In genomic region chr8:45913707-45914106, GRCm38 (mm10) we compare ENCODE assay signal across 34 mouse cellular contexts. TPM values are rescaled to one million over a fixed set of nuclear protein-coding genes. Genes with fewer than 3 reads are reported as not detected.
DNase-seq lines count a peak whose midpoint lies in the region; ATAC-seq and TF ChIP-seq lines count a peak whose summit lies in the region.
"Had no signal": no experiment of that assay in that cellular context is flagged by ENCODE, and none has a peak within 500 bp of the region (broad histone marks: within the 10 kb centered on the region; RNA-seq: fewer than 3 reads in every experiment).

No protein-coding gene starts in this region.

- WGBS in kidney, embryonic 15.5 days, result 45% methylated on average over 11 of the region's 11 CpGs
- 37% methylated on average over 11 of the region's 11 CpGs for WGBS in kidney, adult 2 months
- 85% methylated on average over 11 of the region's 11 CpGs for WGBS in hindbrain, embryonic 10.5 days

- no peak overlapping the region for H3K4me3 ChIP-seq in gastrocnemius, adult 2 months
- H3K4me3 ChIP-seq in kidney, embryonic 15.5 days (replicated peaks), result no peak overlapping the region
- no peak overlapping the region for H3K4me3 ChIP-seq in kidney, adult 2 months (ENCODE audit: insufficient read depth, low read depth, low read length)
- no peak overlapping the region for H3K4me3 ChIP-seq in hindbrain, embryonic 10.5 days
- H3K4me3 ChIP-seq: embryonic facial prominence, embryonic 15.5 days; heart, embryonic 12.5 days; heart, embryonic 15.5 days had no signal

- H3K36me3 ChIP-seq in kidney, embryonic 15.5 days, result no peaks in the 10 kb centered on the region
- H3K36me3 ChIP-seq in kidney, adult 2 months (ENCODE audit: control insufficient read depth, insufficient read depth, low read length), result no peaks in the 10 kb centered on the region
- H3K36me3 ChIP-seq in hindbrain, embryonic 10.5 days, result no peaks in the 10 kb centered on the region
- H3K36me3 ChIP-seq: embryonic facial prominence, embryonic 15.5 days; G1E had no signal

- no peaks in the 10 kb centered on the region for H3K9me3 ChIP-seq in kidney, embryonic 15.5 days (replicated peaks)
- no peaks in the 10 kb centered on the region for H3K9me3 ChIP-seq in hindbrain, embryonic 10.5 days
- H3K9me3 ChIP-seq: embryonic facial prominence, embryonic 15.5 days; G1E; heart, embryonic 12.5 days; heart, embryonic 15.5 days had no signal

- peak; percentile 55 for ATAC-seq in kidney, embryonic 15.5 days (replicated peaks; ENCODE audit: low FRiP score)
- ATAC-seq: forebrain, embryonic 14.5 days; forebrain, postnatal 0 days; hindbrain, postnatal 0 days; inflammation-experienced regulatory T-cells, adult 6 months; Patski had no signal

- peak overlapping the region; percentile 31 for H3K4me2 ChIP-seq in kidney, embryonic 15.5 days
- H3K4me2 ChIP-seq: embryonic facial prominence, embryonic 15.5 days; heart, embryonic 12.5 days; heart, embryonic 15.5 days; hindbrain, embryonic 14.5 days had no signal

- no peak for TF ChIP-seq CTCF in gastrocnemius, adult 2 months (IDR thresholded peaks at IDR 0.05)
- TF ChIP-seq CTCF in kidney, adult 2 months (conservative IDR thresholded peaks at IDR 0.05; ENCODE audit: insufficient read depth, insufficient read length, low read depth, low read length), result no peak

- no peak overlapping the region for H3K9ac ChIP-seq in kidney, embryonic 15.5 days
- H3K9ac ChIP-seq: embryonic facial prominence, embryonic 15.5 days; forebrain, postnatal 0 days; heart, embryonic 12.5 days; heart, embryonic 15.5 days; hindbrain, embryonic 14.5 days had no signal

- H3K27ac ChIP-seq in gastrocnemius, adult 2 months, result peak overlapping the region; percentile 44
- peak overlapping the region; percentile 54; the same call in 1 of the 2 replicates for H3K27ac ChIP-seq in kidney, embryonic 15.5 days
- no peak overlapping the region for H3K27ac ChIP-seq in kidney, adult 2 months (ENCODE audit: insufficient read depth, low read depth, low read length)
- no peak overlapping the region for H3K27ac ChIP-seq in hindbrain, embryonic 10.5 days
- H3K27ac ChIP-seq: embryonic facial prominence, embryonic 15.5 days; heart, embryonic 15.5 days; hindbrain, embryonic 14.5 days; hindbrain, postnatal 0 days had no signal

- intact Hi-C loops in gastrocnemius, adult 2 months (cut with DNase I), result no loop called here

- no peak for DNase-seq in gastrocnemius, adult 2 months
- DNase-seq in gastrocnemius, adult 8-10 months (ENCODE audit: low spot score in 2 of 2), result no peak
- DNase-seq in kidney, adult 11 months, result no peak
- peak; percentile 28 for DNase-seq in kidney, postnatal 10 days
- DNase-seq in kidney, adult 2 months, result no peak
- peak; percentile 22 for DNase-seq in R1 (ENCODE audit: low read depth, low spot score)
- DNase-seq in hindbrain, embryonic 10.5 days (ENCODE audit: low spot score), result no peak
- DNase-seq: adrenal gland, adult 2 months; adrenal gland, postnatal 14 days; B cell, adult 2 months; cerebellum, adult 11 months; cerebellum, adult 2 months; cerebellum, adult 9-11 months; cerebellum, postnatal 25 days; forebrain, postnatal 0 days; gastrocnemius, postnatal 10 days; gastrocnemius, postnatal 36 days; heart, postnatal 10 days; heart, postnatal 36 days had no signal

- TF ChIP-seq POLR2A in kidney, adult 2 months (IDR thresholded peaks at IDR 0.05; ENCODE audit: low read depth, low read length), result no peak

- no peaks in the 10 kb centered on the region for H3K27me3 ChIP-seq in kidney, embryonic 15.5 days
- no peaks in the 10 kb centered on the region for H3K27me3 ChIP-seq in kidney, adult 2 months (replicated peaks; ENCODE audit: control insufficient read depth, insufficient read depth, low read length)
- H3K27me3 ChIP-seq in hindbrain, embryonic 10.5 days (ENCODE audit: insufficient read depth, poor library complexity, severe bottlenecking), result no peaks in the 10 kb centered on the region
- H3K27me3 ChIP-seq: CH12.LX; embryonic facial prominence, embryonic 15.5 days; heart, embryonic 12.5 days; heart, embryonic 15.5 days; Patski had no signal

- 0 out of 2 replicates have a peak, but pooled peaks cover 13% of the 10 kb centered on the region for H3K4me1 ChIP-seq in kidney, embryonic 15.5 days
- H3K4me1 ChIP-seq in kidney, adult 2 months (ENCODE audit: control insufficient read depth, insufficient read depth, low read length), result no peaks in the 10 kb centered on the region; the same call in 1 of the 2 replicates
- H3K4me1 ChIP-seq in hindbrain, embryonic 10.5 days (replicated peaks), result 0 out of 2 replicates have a peak, but pooled peaks cover 4% of the 10 kb centered on the region
- H3K4me1 ChIP-seq: embryonic facial prominence, embryonic 15.5 days; heart, embryonic 12.5 days had no signal

RNA-seq across cellular contexts. Expression of gene Ccdc110, which starts 20.7 kb away (rescaled TPM):
- total RNA-seq in gastrocnemius, adult 2 months (2021), result not detected
- total RNA-seq in gastrocnemius, adult 8-10 months (2022), result not detected
- polyA plus RNA-seq in kidney, embryonic 15.5 days (2015; fragmentation: Nextera tagmentation; extraction: Ambion mirVana), result not detected in 2 replicates
- not detected in 2 replicates for polyA plus RNA-seq in kidney, adult 2 months (2012; rRNA removed)
- not detected in 2 replicates for polyA plus RNA-seq in hindbrain, embryonic 10.5 days (2016; fragmentation: Nextera tagmentation; extraction: Ambion mirVana)
- total RNA-seq: adrenal gland, adult 2 months; adrenal gland, postnatal 14 days; adrenal gland, postnatal 4 days; CH12.LX; common myeloid progenitor, adult 5-6 weeks; G1E; gastrocnemius, postnatal 10 days; gastrocnemius, postnatal 36 days; granulocyte monocyte progenitor cell, adult 5-6 weeks; heart, postnatal 10 days; heart, postnatal 36 days; hindbrain, postnatal 0 days had no signal
- polyA plus RNA-seq: adrenal gland, adult 2 months; cerebellum, adult 2 months; embryonic facial prominence, embryonic 15.5 days; G1E; heart, embryonic 15.5 days; hindbrain, embryonic 11.5 days; hindbrain, embryonic 14.5 days; inflammation-experienced regulatory T-cells, adult 6 months; Patski had no signal

RNA-seq across cellular contexts. Expression of gene Pdlim3, which starts 28.4 kb away (rescaled TPM):
- total RNA-seq in gastrocnemius, adult 2 months (2021), result 100 to 1,000 TPM; 516 to 675 TPM
- total RNA-seq in gastrocnemius, adult 8-10 months (2022), result 100 to 1,000 TPM; 733 to 955 (median 812) TPM
- 13.2 and 23.7 TPM in 2 replicates for polyA plus RNA-seq in kidney, embryonic 15.5 days (2015; fragmentation: Nextera tagmentation; extraction: Ambion mirVana)
- 5.7 and 10.5 TPM in 2 replicates for polyA plus RNA-seq in kidney, adult 2 months (2012; rRNA removed)
- polyA plus RNA-seq in hindbrain, embryonic 10.5 days (2016; fragmentation: Nextera tagmentation; extraction: Ambion mirVana), result 1.0 and 2.8 TPM in 2 replicates
- total RNA-seq: common myeloid progenitor, adult 5-6 weeks; granulocyte monocyte progenitor cell, adult 5-6 weeks had no signal
- polyA plus RNA-seq: G1E; inflammation-experienced regulatory T-cells, adult 6 months; Patski had no signal

Comparison
In these comparisons a context has a peak if more than half of its experiments do, and no peak if none do; other contexts are left out.
1. DNase-seq: peak in kidney, postnatal 10 days (single experiment) and R1 (single experiment); none in gastrocnemius, adult 2 months (single experiment), gastrocnemius, adult 8-10 months (0 of 2), kidney, adult 11 months (single experiment), kidney, adult 2 months (single experiment) and hindbrain, embryonic 10.5 days (single experiment).
2. H3K27ac ChIP-seq: peak in gastrocnemius, adult 2 months (single experiment) and kidney, embryonic 15.5 days (single experiment); none in kidney, adult 2 months (single experiment) and hindbrain, embryonic 10.5 days (single experiment).